In the genomic region with DNA sequence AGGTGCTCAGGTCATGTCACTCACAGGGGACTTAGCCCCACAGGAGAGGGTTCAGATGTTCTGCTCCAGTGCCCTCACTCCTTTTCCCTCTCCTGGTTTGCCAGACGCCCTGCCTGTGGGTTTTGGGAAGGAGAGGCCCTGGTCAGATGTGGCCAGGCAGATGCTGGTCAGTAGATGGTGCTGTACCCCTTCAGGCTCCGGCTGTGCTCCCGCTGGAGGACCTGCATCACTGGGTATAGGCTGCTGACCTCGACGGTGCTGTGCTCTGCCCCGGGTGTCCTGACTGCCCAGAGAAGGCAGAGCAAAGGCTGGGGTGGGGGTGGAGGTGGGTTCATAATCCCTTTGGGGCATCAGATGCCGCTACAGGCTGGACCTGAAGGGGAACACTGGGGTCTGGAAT, we compare ENCODE assay signal across 8 mouse cellular contexts. TPM values are rescaled to one million over a fixed set of nuclear protein-coding genes. Genes with fewer than 3 reads are reported as not detected.
DNase-seq lines count a peak whose midpoint lies in the region; ATAC-seq lines count a peak whose summit lies in the region.
"Had no signal": no experiment of that assay in that cellular context is flagged by ENCODE, and none has a peak within 500 bp of the region (broad histone marks: within the 10 kb centered on the region; RNA-seq: fewer than 3 reads in every experiment).

No protein-coding gene starts in this region.

- no peak overlapping the region for H3K4me3 ChIP-seq in liver, embryonic 12.5 days
- no peak overlapping the region for H3K4me3 ChIP-seq in embryonic facial prominence, embryonic 11.5 days (ENCODE audit: low read depth, low read length)
- no peak overlapping the region for H3K4me3 ChIP-seq in kidney, embryonic 16.5 days (ENCODE audit: low read length)
- no peak overlapping the region for H3K4me3 ChIP-seq in neural tube, embryonic 14.5 days (ENCODE audit: low read depth, low read length)

- H3K4me1 ChIP-seq in liver, embryonic 12.5 days, result peaks cover 10% of the 10 kb centered on the region
- H3K4me1 ChIP-seq in embryonic facial prominence, embryonic 11.5 days (ENCODE audit: control insufficient read depth, insufficient read depth, low read length), result no peaks in the 10 kb centered on the region
- H3K4me1 ChIP-seq in kidney, embryonic 16.5 days (ENCODE audit: insufficient read depth, low read length), result peaks cover 5% of the 10 kb centered on the region; the same call in 1 of the 2 replicates
- H3K4me1 ChIP-seq in neural tube, embryonic 14.5 days (ENCODE audit: control insufficient read depth, insufficient read depth, low read length), result no peaks in the 10 kb centered on the region

- no peaks in the 10 kb centered on the region for H3K36me3 ChIP-seq in liver, embryonic 12.5 days
- H3K36me3 ChIP-seq in embryonic facial prominence, embryonic 11.5 days (replicated peaks; ENCODE audit: control insufficient read depth, insufficient read depth, low read depth, low read length), result no peaks in the 10 kb centered on the region
- H3K36me3 ChIP-seq in kidney, embryonic 16.5 days (ENCODE audit: insufficient read depth, low read length), result no peaks in the 10 kb centered on the region
- no peaks in the 10 kb centered on the region for H3K36me3 ChIP-seq in neural tube, embryonic 14.5 days (ENCODE audit: control insufficient read depth, insufficient read depth, low read length)

- no peak overlapping the region for H3K4me2 ChIP-seq in liver, embryonic 12.5 days
- no peak overlapping the region for H3K4me2 ChIP-seq in embryonic facial prominence, embryonic 11.5 days (ENCODE audit: low read depth, low read length)
- no peak overlapping the region for H3K4me2 ChIP-seq in kidney, embryonic 16.5 days (replicated peaks; ENCODE audit: low read depth, low read length)
- no peak overlapping the region for H3K4me2 ChIP-seq in neural tube, embryonic 14.5 days (ENCODE audit: low read depth, low read length)

- peak; percentile 10 for DNase-seq in liver
- peak; percentile 24 for DNase-seq in embryonic facial prominence, embryonic 11.5 days (ENCODE audit: low spot score)
- DNase-seq in spleen, postnatal 36 days (ENCODE audit: low spot score in 2 of 2), result no peak
- DNase-seq in MN1 (ENCODE audit: low spot score), result no peak

- no peaks in the 10 kb centered on the region; the same call in 1 of the 2 replicates for H3K27me3 ChIP-seq in liver, embryonic 12.5 days (replicated peaks)
- H3K27me3 ChIP-seq in embryonic facial prominence, embryonic 11.5 days (ENCODE audit: control insufficient read depth, insufficient read depth, low read length), result no peaks in the 10 kb centered on the region
- no peaks in the 10 kb centered on the region for H3K27me3 ChIP-seq in kidney, embryonic 16.5 days (ENCODE audit: insufficient read depth, low read length)
- H3K27me3 ChIP-seq in neural tube, embryonic 14.5 days (ENCODE audit: control insufficient read depth, insufficient read depth, low read length), result no peaks in the 10 kb centered on the region

- no peaks in the 10 kb centered on the region for H3K9me3 ChIP-seq in liver, embryonic 12.5 days (replicated peaks)
- H3K9me3 ChIP-seq in embryonic facial prominence, embryonic 11.5 days (replicated peaks; ENCODE audit: control insufficient read depth, low read length), result no peaks in the 10 kb centered on the region
- H3K9me3 ChIP-seq in kidney, embryonic 16.5 days (ENCODE audit: low read length), result no peaks in the 10 kb centered on the region
- no peaks in the 10 kb centered on the region for H3K9me3 ChIP-seq in neural tube, embryonic 14.5 days (ENCODE audit: control insufficient read depth, low read length)

- WGBS in liver, embryonic 12.5 days (ENCODE audit: insufficient replicate concordance), result 30% methylated on average over 7 of the region's 7 CpGs
- 12% methylated on average over 6 of the region's 7 CpGs for WGBS in embryonic facial prominence, embryonic 11.5 days
- 18% methylated on average over 7 of the region's 7 CpGs for WGBS in kidney, embryonic 16.5 days
- 38% methylated on average over 7 of the region's 7 CpGs for WGBS in neural tube, embryonic 14.5 days

- ATAC-seq in liver, embryonic 12.5 days, result no peak
- ATAC-seq in embryonic facial prominence, embryonic 11.5 days (replicated peaks; ENCODE audit: insufficient number of reproducible peaks, low FRiP score, low TSS enrichment, low read depth), result no peak
- peak; percentile 71 for ATAC-seq in kidney, embryonic 16.5 days (ENCODE audit: low FRiP score, low TSS enrichment)
- ATAC-seq in neural tube, embryonic 14.5 days (ENCODE audit: low read depth), result peak; percentile 52; the same call in 1 of the 2 replicates

- no peak overlapping the region for H3K9ac ChIP-seq in liver, embryonic 12.5 days
- no peak overlapping the region for H3K9ac ChIP-seq in embryonic facial prominence, embryonic 11.5 days (replicated peaks; ENCODE audit: low read length)
- H3K9ac ChIP-seq in kidney, embryonic 16.5 days (replicated peaks; ENCODE audit: low read length), result no peak overlapping the region
- H3K9ac ChIP-seq in neural tube, embryonic 14.5 days (replicated peaks; ENCODE audit: low read depth, low read length), result no peak overlapping the region

- H3K27ac ChIP-seq in liver, embryonic 12.5 days, result no peak overlapping the region
- no peak overlapping the region for H3K27ac ChIP-seq in embryonic facial prominence, embryonic 11.5 days (replicated peaks; ENCODE audit: low read depth, low read length)
- H3K27ac ChIP-seq in kidney, embryonic 16.5 days (ENCODE audit: low read length), result no peak overlapping the region
- no peak overlapping the region for H3K27ac ChIP-seq in neural tube, embryonic 14.5 days (ENCODE audit: low read depth, low read length)

RNA-seq across cellular contexts. Expression of gene Ramp3, which starts 19.2 kb away (rescaled TPM):
- 0.23 and 0.49 TPM in 2 replicates for polyA plus RNA-seq in liver, embryonic 12.5 days (2016; fragmentation: Nextera tagmentation; extraction: Ambion mirVana)
- 4.9 and 5.6 TPM in 2 replicates for polyA plus RNA-seq in embryonic facial prominence, embryonic 11.5 days (2014; fragmentation: Nextera tagmentation; extraction: Ambion mirVana)
- 15.4 and 16.5 TPM in 2 replicates for polyA plus RNA-seq in kidney, embryonic 16.5 days (2015; fragmentation: Nextera tagmentation; extraction: Ambion mirVana)
- polyA plus RNA-seq in neural tube, embryonic 14.5 days (2014; fragmentation: Nextera tagmentation; extraction: Ambion mirVana), result 26.3 and 26.6 TPM in 2 replicates

RNA-seq across cellular contexts. Expression of gene Wap, which starts 39.1 kb away (rescaled TPM):
- not detected in 2 replicates for polyA plus RNA-seq in liver, embryonic 12.5 days (2016; fragmentation: Nextera tagmentation; extraction: Ambion mirVana)
- not detected in 2 replicates for polyA plus RNA-seq in embryonic facial prominence, embryonic 11.5 days (2014; fragmentation: Nextera tagmentation; extraction: Ambion mirVana)
- polyA plus RNA-seq in kidney, embryonic 16.5 days (2015; fragmentation: Nextera tagmentation; extraction: Ambion mirVana), result not detected in 2 replicates
- not detected in 2 replicates for polyA plus RNA-seq in neural tube, embryonic 14.5 days (2014; fragmentation: Nextera tagmentation; extraction: Ambion mirVana)
- polyA plus RNA-seq: limb, embryonic 14.5 days had no signal

RNA-seq across cellular contexts. Expression of gene Tbrg4, which starts 51.7 kb away (rescaled TPM):
- 69.3 TPM in 2 replicates for polyA plus RNA-seq in liver, embryonic 12.5 days (2016; fragmentation: Nextera tagmentation; extraction: Ambion mirVana)
- 33.0 and 33.5 TPM in 2 replicates for polyA plus RNA-seq in embryonic facial prominence, embryonic 11.5 days (2014; fragmentation: Nextera tagmentation; extraction: Ambion mirVana)
- polyA plus RNA-seq in kidney, embryonic 16.5 days (2015; fragmentation: Nextera tagmentation; extraction: Ambion mirVana), result 45.6 and 49.1 TPM in 2 replicates
- 30.6 and 33.4 TPM in 2 replicates for polyA plus RNA-seq in neural tube, embryonic 14.5 days (2014; fragmentation: Nextera tagmentation; extraction: Ambion mirVana)

Comparison
In these comparisons a context has a peak if more than half of its experiments do, and no peak if none do; other contexts are left out.
1. DNase-seq: peak in liver (single experiment) and embryonic facial prominence, embryonic 11.5 days (single experiment); none in spleen, postnatal 36 days (0 of 2) and MN1 (single experiment).
2. ATAC-seq: peak in kidney, embryonic 16.5 days (single experiment) and neural tube, embryonic 14.5 days (single experiment); none in liver, embryonic 12.5 days (single experiment) and embryonic facial prominence, embryonic 11.5 days (single experiment).